Mouse (Mus musculus) liver, embryonic 15.5 days (tissue): Measurements from ENCODE around the gene Atp5f1. TPM values are rescaled to one million over a fixed set of nuclear protein-coding genes. Genes with fewer than 3 reads are reported as not detected.
"Not testable (repeated sequence)": the region's sequence is repeated elsewhere in the genome, so short reads cannot be mapped to it uniquely, and the experiment has no call there.

ENCODE experiments used
- ATAC-seq: fragments of 200-750 bp; cut with Nextera tagmentation; 2 replicates; pipeline ENCODE4 v1.8.0; 2017; ENCODE audit warnings: moderate number of reproducible peaks, mild to moderate bottlenecking, moderate library complexity; ENCODE audit not compliant: insufficient read depth
- H3K27ac ChIP-seq: fragments of 300-500 bp; sonication (generic); replicated peaks from 2 replicates; pipeline ENCODE4 v1.5.1; 2015; ENCODE audit warnings: mild to moderate bottlenecking, inconsistent platforms
- H3K27me3 ChIP-seq: fragments of 300-500 bp; sonication (generic); 2 replicates; pipeline ENCODE4 v1.6.1; 2015; ENCODE audit warnings: mild to moderate bottlenecking, inconsistent platforms
- H3K36me3 ChIP-seq: fragments of 300-500 bp; sonication (generic); replicated peaks from 2 replicates; pipeline ENCODE4 v1.6.1; 2015; ENCODE audit warnings: moderate library complexity, mild to moderate bottlenecking, inconsistent platforms
- H3K4me1 ChIP-seq: fragments of 300-500 bp; sonication (generic); replicated peaks from 2 replicates; pipeline ENCODE4 v1.6.1; 2015; ENCODE audit warnings: inconsistent platforms
- H3K4me2 ChIP-seq: fragments of 300-500 bp; sonication (generic); 2 replicates; pipeline ENCODE4 v1.6.1; 2015; ENCODE audit warnings: moderate library complexity, mild to moderate bottlenecking, inconsistent platforms
- H3K4me3 ChIP-seq: fragments of 300-500 bp; sonication (generic); replicated peaks from 2 replicates; pipeline ENCODE4 v1.5.1; 2015; ENCODE audit warnings: mild to moderate bottlenecking, inconsistent platforms
- H3K9ac ChIP-seq: fragments of 300-500 bp; sonication (generic); 2 replicates; pipeline ENCODE4 v1.6.1; 2015; ENCODE audit warnings: moderate library complexity, mild to moderate bottlenecking, inconsistent platforms
- H3K9me3 ChIP-seq: fragments of 300-500 bp; sonication (generic); replicated peaks from 2 replicates; pipeline ENCODE4 v1.6.1; 2016; ENCODE audit warnings: inconsistent platforms
- WGBS: fragments of 180-500 bp; shearing (Covaris S2); methylation state at CpG from one replicate; pipeline ENCODE4 v1.1.7; 2015; ENCODE audit warnings: mixed read lengths; ENCODE audit not compliant: insufficient replicate concordance; 5-methylcytosine and 5-hydroxymethylcytosine counted together
- polyA plus RNA-seq: library from polyadenylated mRNA; unstranded; fragments of >200 nt; fragmentation: Nextera tagmentation; extraction: Ambion mirVana; gene quantifications from 2 replicates; pipeline ENCODE4 v1.2.1, GENCODE M21; 2015

The Atp5f1 gene
- 286 and 308 TPM in 2 replicates for polyA plus RNA-seq

GRCm38 (mm10) chr3:105959999-105960398, at the start of gene Atp5f1:
Atp5f1 (minus strand) TSS chr3:105960099.
- no peaks in the 10 kb centered on the region for H3K27me3 ChIP-seq
- no peaks in the 10 kb centered on the region for H3K9me3 ChIP-seq
- H3K9ac ChIP-seq = peak within 1 kb of the TSS; percentile 84
- peak within 1 kb of the TSS; percentile 91 for H3K4me2 ChIP-seq
- H3K36me3 ChIP-seq = peaks cover 57% of the 10 kb centered on the region
- WGBS = 8% methylated on average over 6 of the region's 6 CpGs
- ATAC-seq = no peak
- H3K4me3 ChIP-seq = peak within 1 kb of the TSS; percentile 76
- peaks cover 31% of the 10 kb centered on the region for H3K4me1 ChIP-seq
- H3K27ac ChIP-seq = peak within 1 kb of the TSS; percentile 91

- H3K9me3 ChIP-seq, ATAC-seq, H3K27me3 ChIP-seq, H3K4me1 ChIP-seq, H3K9ac ChIP-seq, H3K36me3 ChIP-seq, H3K27ac ChIP-seq, H3K4me3 ChIP-seq, H3K4me2 ChIP-seq: not testable (repeated sequence)
- WGBS = 59% methylated on average over 10 of the region's 10 CpGs
Observed at GRCm38 (mm10) chr3:106003360-106003759, 43.5 kb upstream of the Atp5f1 start.

- ATAC-seq = no peak
- Histone ChIP-seq H3K27me3 (no peaks in the 10 kb centered on the region), H3K9ac (no peak overlapping the region), H3K27ac (no peak overlapping the region), H3K4me3 (no peak overlapping the region), H3K9me3 (no peaks in the 10 kb centered on the region), H3K36me3 (no peaks in the 10 kb centered on the region), H3K4me1 (peaks cover 3% of the 10 kb centered on the region; the same call in 1 of the 2 replicates), H3K4me2 (no peak overlapping the region)
- 12% methylated on average over 17 of the region's 17 CpGs for WGBS
Observed at GRCm38 (mm10) chr3:106001416-106002370, 41.8 kb upstream of the Atp5f1 start.

GRCm38 (mm10) chr3:106000707-106001375, 40.9 kb upstream of the Atp5f1 start:
- Histone ChIP-seq H3K27ac (no peak overlapping the region), H3K9ac (no peak overlapping the region), H3K36me3 (no peaks in the 10 kb centered on the region), H3K9me3 (no peaks in the 10 kb centered on the region), H3K27me3 (no peaks in the 10 kb centered on the region), H3K4me2 (no peak overlapping the region), H3K4me1 (peaks cover 3% of the 10 kb centered on the region; the same call in 1 of the 2 replicates), H3K4me3 (no peak overlapping the region)
- no peak for ATAC-seq
- WGBS = 20% methylated on average over 11 of the region's 11 CpGs

DNA sequence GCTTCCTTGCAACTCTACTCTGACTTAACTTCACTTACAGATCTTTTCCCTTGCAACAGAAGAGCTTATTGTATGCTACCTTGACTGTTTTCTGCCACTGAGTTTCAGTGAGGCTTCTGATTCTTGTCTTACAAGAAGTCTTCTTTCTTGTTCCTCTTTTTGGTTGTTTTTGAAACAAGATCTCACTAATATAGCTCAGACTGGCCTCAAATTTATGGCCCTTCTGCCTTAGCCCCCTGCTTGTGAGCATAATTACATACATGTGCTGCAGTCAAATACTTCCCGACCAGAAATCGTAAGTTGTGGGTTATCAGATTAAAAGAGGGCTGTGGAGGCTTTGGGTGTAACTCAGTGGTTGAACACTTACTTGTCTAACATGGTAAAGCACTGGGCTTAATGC, 34.8 kb upstream of the Atp5f1 start:
- Histone ChIP-seq H3K27me3 (no peaks in the 10 kb centered on the region), H3K9me3 (no peaks in the 10 kb centered on the region), H3K9ac (no peak overlapping the region), H3K4me3 (no peak overlapping the region), H3K27ac (no peak overlapping the region), H3K36me3 (no peaks in the 10 kb centered on the region), H3K4me1 (no peaks in the 10 kb centered on the region), H3K4me2 (no peak overlapping the region)
- WGBS = 15% methylated on average over 2 of the region's 2 CpGs
- ATAC-seq = no peak

GRCm38 (mm10) chr3:105991653-105992283, 31.9 kb upstream of the Atp5f1 start:
- H3K27ac ChIP-seq = no peak overlapping the region
- H3K4me1 ChIP-seq = no peaks in the 10 kb centered on the region
- H3K4me2 ChIP-seq = no peak overlapping the region
- no peaks in the 10 kb centered on the region for H3K27me3 ChIP-seq
- no peak for ATAC-seq
- H3K9ac ChIP-seq = no peak overlapping the region
- no peaks in the 10 kb centered on the region for H3K36me3 ChIP-seq
- no peak overlapping the region for H3K4me3 ChIP-seq
- WGBS = 16% methylated on average over 4 of the region's 4 CpGs
- H3K9me3 ChIP-seq = no peaks in the 10 kb centered on the region

DNA sequence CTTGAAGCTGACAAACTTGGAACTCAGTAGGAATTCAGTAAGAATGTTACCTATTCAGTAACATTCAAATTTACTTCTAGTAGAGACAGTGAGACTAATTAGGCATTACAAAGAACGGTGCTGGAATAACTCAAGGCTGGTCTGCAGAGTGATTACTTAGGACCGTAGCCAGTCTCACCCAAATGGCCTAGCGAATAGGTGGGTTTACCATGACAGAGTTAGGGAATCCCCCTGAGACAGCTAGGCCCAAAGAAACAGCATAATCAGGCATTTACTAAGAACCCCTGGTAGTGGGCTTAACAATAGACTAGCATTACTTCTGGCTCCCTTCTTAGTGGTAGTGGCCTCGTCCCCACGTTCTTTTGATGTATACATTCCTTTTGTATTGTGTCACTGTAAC, 29.7 kb upstream of the Atp5f1 start:
- H3K4me3 ChIP-seq, H3K36me3 ChIP-seq, H3K27me3 ChIP-seq, H3K4me1 ChIP-seq, H3K9ac ChIP-seq, H3K9me3 ChIP-seq, H3K4me2 ChIP-seq, H3K27ac ChIP-seq, ATAC-seq: not testable (repeated sequence)
- WGBS = 63% methylated on average over 5 of the region's 5 CpGs

GRCm38 (mm10) chr3:105974174-105974573, 14.3 kb upstream of the Atp5f1 start:
- Histone ChIP-seq H3K9me3 (no peaks in the 10 kb centered on the region), H3K27me3 (no peaks in the 10 kb centered on the region), H3K36me3 (peaks cover 10% of the 10 kb centered on the region), H3K9ac (no peak overlapping the region), H3K4me2 (no peak overlapping the region), H3K4me1 (no peaks in the 10 kb centered on the region), H3K27ac (no peak overlapping the region), H3K4me3 (no peak overlapping the region)
- ATAC-seq = peak; percentile 44; the same call in 1 of the 2 replicates
- 60% methylated on average over 2 of the region's 2 CpGs for WGBS

- no peaks in the 10 kb centered on the region for H3K9me3 ChIP-seq
- H3K4me1 ChIP-seq = no peaks in the 10 kb centered on the region
- H3K36me3 ChIP-seq = peaks cover 18% of the 10 kb centered on the region
- WGBS = 58% methylated on average over 3 of the region's 3 CpGs
- no peak within 1 kb of the TSS for H3K27ac ChIP-seq
- no peaks in the 10 kb centered on the region for H3K27me3 ChIP-seq
- no peak within 1 kb of the TSS for H3K4me3 ChIP-seq
- no peak within 1 kb of the TSS for H3K9ac ChIP-seq
- no peak for ATAC-seq
- no peak within 1 kb of the TSS for H3K4me2 ChIP-seq
Observed at GRCm38 (mm10) chr3:105973411-105973810, 13.5 kb upstream of the Atp5f1 start, which contains the start of gene Ovgp1. Ovgp1 (plus strand) TSS chr3:105973711.

- peaks cover 31% of the 10 kb centered on the region for H3K36me3 ChIP-seq
- H3K9me3 ChIP-seq = no peaks in the 10 kb centered on the region
- no peak overlapping the region for H3K27ac ChIP-seq
- no peaks in the 10 kb centered on the region for H3K4me1 ChIP-seq
- no peak for ATAC-seq
- no peak overlapping the region for H3K4me2 ChIP-seq
- 61% methylated on average over 5 of the region's 5 CpGs for WGBS
- H3K4me3 ChIP-seq = no peak overlapping the region
- no peak overlapping the region for H3K9ac ChIP-seq
- H3K27me3 ChIP-seq = no peaks in the 10 kb centered on the region
Observed at GRCm38 (mm10) chr3:105971831-105972446, 12.0 kb upstream of the Atp5f1 start.
